Comparison of ENCODE assay signal across 31 mouse cellular contexts in genomic region chr7:66355791-66356522, GRCm38 (mm10). TPM values are rescaled to one million over a fixed set of nuclear protein-coding genes. Genes with fewer than 3 reads are reported as not detected.
A peak's percentile ranks its signal among the peaks of the same experiment; 100 is the strongest.
DNase-seq lines count a peak whose midpoint lies in the region; ATAC-seq and TF ChIP-seq lines count a peak whose summit lies in the region.
"Had no signal": no experiment of that assay in that cellular context is flagged by ENCODE, and none has a peak within 500 bp of the region (broad histone marks: within the 10 kb centered on the region; RNA-seq: fewer than 3 reads in every experiment).

No protein-coding gene starts in this region.

- H3K4me3 ChIP-seq in spleen, adult 2 months (ENCODE audit: extremely low read depth, insufficient read depth, insufficient read length) = no peak overlapping the region
- no peak overlapping the region for H3K4me3 ChIP-seq in liver, adult 2 months (ENCODE audit: insufficient read depth, low read depth, low read length)
- H3K4me3 ChIP-seq in liver, embryonic 15.5 days (replicated peaks) = no peak overlapping the region
- no peak overlapping the region for H3K4me3 ChIP-seq in stomach, postnatal 0 days (ENCODE audit: low read depth, low read length)
- H3K4me3 ChIP-seq: embryonic facial prominence, embryonic 10.5 days; forebrain, embryonic 10.5 days; heart, embryonic 13.5 days; hindbrain, embryonic 13.5 days; neural tube, embryonic 12.5 days had no signal

- H3K36me3 ChIP-seq in spleen, adult 2 months (ENCODE audit: control insufficient read depth, insufficient read depth, low read length) = peaks cover 6% of the 10 kb centered on the region
- H3K36me3 ChIP-seq in liver, adult 2 months (ENCODE audit: control insufficient read depth, insufficient read depth, low read length) = no peaks in the 10 kb centered on the region; the same call in 1 of the 2 replicates
- 0 out of 2 replicates have a peak, but pooled peaks cover 8% of the 10 kb centered on the region for H3K36me3 ChIP-seq in liver, embryonic 15.5 days (replicated peaks)
- H3K36me3 ChIP-seq in stomach, postnatal 0 days (ENCODE audit: control insufficient read depth, insufficient read depth, low read length) = peaks cover 4% of the 10 kb centered on the region; the same call in 1 of the 2 replicates
- H3K36me3 ChIP-seq: forebrain, embryonic 10.5 days; G1E; hindbrain, embryonic 13.5 days; neural tube, embryonic 12.5 days had no signal

- 0 out of 2 replicates have a peak, but pooled peaks cover 2% of the 10 kb centered on the region for H3K4me1 ChIP-seq in spleen, adult 2 months (ENCODE audit: control insufficient read depth, insufficient read depth, insufficient read length)
- H3K4me1 ChIP-seq in liver, adult 2 months (ENCODE audit: control insufficient read depth, insufficient read depth, low read length) = no peaks in the 10 kb centered on the region
- H3K4me1 ChIP-seq in liver, embryonic 15.5 days (replicated peaks) = peaks cover 8% of the 10 kb centered on the region
- no peaks in the 10 kb centered on the region for H3K4me1 ChIP-seq in stomach, postnatal 0 days (replicated peaks; ENCODE audit: control insufficient read depth, insufficient read depth)
- H3K4me1 ChIP-seq: embryonic facial prominence, embryonic 10.5 days; forebrain, embryonic 10.5 days; heart, embryonic 13.5 days; hindbrain, embryonic 13.5 days; neural tube, embryonic 12.5 days had no signal

- H3K79me2 ChIP-seq in liver, adult 2 months (ENCODE audit: control insufficient read depth, insufficient read depth, low read length) = no peaks in the 10 kb centered on the region; the same call in 1 of the 2 replicates

- H3K4me2 ChIP-seq in liver, embryonic 15.5 days = no peak overlapping the region
- no peak overlapping the region for H3K4me2 ChIP-seq in stomach, postnatal 0 days (replicated peaks; ENCODE audit: low read depth)
- H3K4me2 ChIP-seq: heart, embryonic 13.5 days; hindbrain, embryonic 13.5 days; neural tube, embryonic 12.5 days had no signal

- no peaks in the 10 kb centered on the region for H3K27me3 ChIP-seq in spleen, adult 2 months (ENCODE audit: control insufficient read depth, insufficient read depth, low read length)
- H3K27me3 ChIP-seq in liver, adult 2 months (ENCODE audit: control insufficient read depth, insufficient read depth, low read length) = no peaks in the 10 kb centered on the region
- no peaks in the 10 kb centered on the region for H3K27me3 ChIP-seq in liver, embryonic 15.5 days
- H3K27me3 ChIP-seq in stomach, postnatal 0 days (ENCODE audit: control insufficient read depth, insufficient read depth, low read length) = no peaks in the 10 kb centered on the region
- H3K27me3 ChIP-seq: CH12.LX; heart, embryonic 13.5 days; hindbrain, embryonic 13.5 days; neural tube, embryonic 12.5 days had no signal

- no peak for TF ChIP-seq CTCF in spleen, adult 2 months (IDR thresholded peaks at IDR 0.05; ENCODE audit: extremely low read depth, insufficient read depth, insufficient read length, insufficient replicate concordance)
- TF ChIP-seq CTCF in liver, adult 2 months (IDR thresholded peaks at IDR 0.05; ENCODE audit: low read depth, low read length) = no peak
- TF ChIP-seq CTCF in stomach, postnatal 0 days (IDR thresholded peaks at IDR 0.05; ENCODE audit: low read depth) = no peak

- no peak overlapping the region for H3K9ac ChIP-seq in liver, adult 2 months (ENCODE audit: low read depth, low read length)
- H3K9ac ChIP-seq in liver, embryonic 15.5 days = no peak overlapping the region
- no peak overlapping the region for H3K9ac ChIP-seq in stomach, postnatal 0 days (ENCODE audit: low read length)
- H3K9ac ChIP-seq: heart, embryonic 13.5 days; hindbrain, embryonic 13.5 days; neural tube, embryonic 12.5 days had no signal

- DNase-seq in spleen, adult 2 months (ENCODE audit: low read depth in 1 of 2, low spot score in 2 of 2) = no peak
- DNase-seq in spleen, postnatal 10 days (ENCODE audit: low spot score in 2 of 2) = no peak
- DNase-seq in liver, adult 2 months (ENCODE audit: extremely low read depth, low read depth, low spot score) = peak; percentile 30
- peak; percentile 29 for DNase-seq in stomach, postnatal 0 days (ENCODE audit: low spot score)
- DNase-seq in left cerebral cortex, postnatal 25 days (ENCODE audit: low spot score in 2 of 2) = no peak
- DNase-seq: adrenal gland, postnatal 10 days; B cell, adult 2 months; cerebellum, adult 9-11 months; gastrocnemius, postnatal 14 days; heart, adult 18-20 months; heart, postnatal 36 days; kidney, adult 18-20 months; kidney, postnatal 4 days; midbrain, embryonic 14.5 days; retina, postnatal 1 day; thymus, postnatal 25 days had no signal

- no peak for TF ChIP-seq POLR2A in spleen, adult 2 months (IDR thresholded peaks at IDR 0.05; ENCODE audit: low read depth, low read length)
- TF ChIP-seq POLR2A in liver, adult 2 months (IDR thresholded peaks at IDR 0.05; ENCODE audit: extremely low read depth, insufficient read depth, low read length) = no peak

- no peak for TF ChIP-seq EP300 in stomach, postnatal 0 days (optimal IDR thresholded peaks at IDR 0.05)

- intact Hi-C loops in left cerebral cortex, postnatal 25 days (cut with DNase I) = no loop called here

- H3K9me3 ChIP-seq in liver, embryonic 15.5 days (replicated peaks) = 0 out of 2 replicates have a peak, but pooled peaks cover 4% of the 10 kb centered on the region
- no peaks in the 10 kb centered on the region for H3K9me3 ChIP-seq in stomach, postnatal 0 days (ENCODE audit: control insufficient read depth, low read length)
- H3K9me3 ChIP-seq: forebrain, embryonic 10.5 days; neural tube, embryonic 12.5 days had no signal

- 80% methylated on average over 8 of the region's 8 CpGs for WGBS in spleen, adult 2 months
- 88% methylated on average over 8 of the region's 8 CpGs for WGBS in liver, adult 2 months
- WGBS in liver, embryonic 15.5 days (ENCODE audit: insufficient replicate concordance) = 51% methylated on average over 8 of the region's 8 CpGs
- WGBS in stomach, postnatal 0 days = 70% methylated on average over 8 of the region's 8 CpGs

- H3K27ac ChIP-seq in spleen, adult 2 months (ENCODE audit: insufficient read depth, low read length) = peak overlapping the region; percentile 63
- no peak overlapping the region for H3K27ac ChIP-seq in liver, adult 2 months (replicated peaks; ENCODE audit: insufficient read depth, low read depth, low read length)
- no peak overlapping the region for H3K27ac ChIP-seq in liver, embryonic 15.5 days (replicated peaks)
- H3K27ac ChIP-seq in stomach, postnatal 0 days (replicated peaks) = peak overlapping the region; percentile 61
- H3K27ac ChIP-seq: embryonic facial prominence, embryonic 10.5 days; forebrain, embryonic 10.5 days; heart, embryonic 13.5 days; hindbrain, embryonic 13.5 days; neural tube, embryonic 12.5 days had no signal

- peak; percentile 70 for ATAC-seq in liver, embryonic 15.5 days (ENCODE audit: insufficient read depth)
- no peak for ATAC-seq in stomach, postnatal 0 days (ENCODE audit: low FRiP score, low TSS enrichment)
- ATAC-seq in erythroblast, adult 5-6 weeks (replicated peaks; ENCODE audit: low FRiP score, poor library complexity, severe bottlenecking) = no peak
- ATAC-seq: forebrain, embryonic 16.5 days; lung, postnatal 0 days had no signal

RNA-seq across cellular contexts. Expression of gene Gm10974, which starts 9.7 kb away (rescaled TPM):
- not detected in 2 replicates for polyA plus RNA-seq in spleen, adult 2 months (2012; rRNA removed)
- total RNA-seq in liver, adult 2 months (2014; rRNA removed) = not detected in 2 replicates
- not detected in 2 replicates for polyA plus RNA-seq in liver, adult 2 months (2012; rRNA removed)
- polyA plus RNA-seq in liver, embryonic 15.5 days (2015; fragmentation: Nextera tagmentation; extraction: Ambion mirVana) = not detected in 2 replicates
- not detected in 2 replicates for polyA plus RNA-seq in stomach, postnatal 0 days (2015; fragmentation: Nextera tagmentation; extraction: Ambion mirVana)
- not detected for total RNA-seq in left cerebral cortex, postnatal 25 days (2021)
- not detected in 2 replicates for total RNA-seq in erythroblast, adult 5-6 weeks (2015; ENCODE audit: low replicate concordance)
- not detected in 2 replicates for total RNA-seq in erythroblast, adult 5-6 weeks (2017; ENCODE audit: low replicate concordance)
- total RNA-seq: adrenal gland, postnatal 10 days; CH12.LX; G1E; gastrocnemius, postnatal 14 days; heart, adult 18-20 months; heart, postnatal 36 days; left cerebral cortex, postnatal 36 days had no signal
- polyA plus RNA-seq: cortical plate, adult 2 months; embryonic facial prominence, embryonic 10.5 days; forebrain, embryonic 10.5 days; forebrain, embryonic 16.5 days; G1E; heart, embryonic 13.5 days; hindbrain, embryonic 13.5 days; kidney, embryonic 16.5 days; limb, embryonic 14.5 days; lung, postnatal 0 days; midbrain, embryonic 14.5 days; neural tube, embryonic 12.5 days had no signal

RNA-seq across cellular contexts. Expression of gene Lrrk1, which starts 32.2 kb away (rescaled TPM):
- 45.8 and 50.2 TPM in 2 replicates for polyA plus RNA-seq in spleen, adult 2 months (2012; rRNA removed)
- 7.4 and 7.8 TPM in 2 replicates for total RNA-seq in liver, adult 2 months (2014; rRNA removed)
- polyA plus RNA-seq in liver, adult 2 months (2012; rRNA removed) = 10.4 and 15.0 TPM in 2 replicates
- polyA plus RNA-seq in liver, embryonic 15.5 days (2015; fragmentation: Nextera tagmentation; extraction: Ambion mirVana) = 4.7 and 5.8 TPM in 2 replicates
- polyA plus RNA-seq in stomach, postnatal 0 days (2015; fragmentation: Nextera tagmentation; extraction: Ambion mirVana) = 8.5 and 9.2 TPM in 2 replicates
- total RNA-seq in left cerebral cortex, postnatal 25 days (2021) = 1 to 10 TPM; 3.8 to 4.9 TPM
- 1.5 and 3.1 TPM in 2 replicates for total RNA-seq in erythroblast, adult 5-6 weeks (2015; ENCODE audit: low replicate concordance)
- total RNA-seq in erythroblast, adult 5-6 weeks (2017; ENCODE audit: low replicate concordance) = 1.4 and 3.2 TPM in 2 replicates
- polyA plus RNA-seq: G1E had no signal

Comparison
In these comparisons a context has a peak if more than half of its experiments do, and no peak if none do; other contexts are left out.
1. DNase-seq: peak in liver, adult 2 months (single experiment) and stomach, postnatal 0 days (single experiment); none in spleen, adult 2 months (0 of 2), spleen, postnatal 10 days (0 of 2) and left cerebral cortex, postnatal 25 days (0 of 2).
2. H3K27ac ChIP-seq: peak in spleen, adult 2 months (single experiment) and stomach, postnatal 0 days (single experiment); none in liver, adult 2 months (single experiment) and liver, embryonic 15.5 days (single experiment).